Mouse (Mus musculus) kidney, postnatal 14 days (tissue): ENCODE data around the gene Erbb2.

Experiments used
- DNase-seq: peaks from one replicate; pipeline ENCODE4 v3.0.0; 2022; ENCODE audit warnings: mixed read lengths

Gene Erbb2

GRCm38 (mm10) chr11:98485749-98486148, 73.5 kb downstream of the Erbb2 start:
- DNase-seq: no peak
